Mouse (Mus musculus): ENCODE results near the gene Ints6l. TPM values are rescaled to one million over a fixed set of nuclear protein-coding genes. Genes with fewer than 3 reads are reported as not detected.

Gene Ints6l
- total and polyA plus RNA-seq, 3 experiments, result 9.8 to 124 (median 56.1) TPM

DNA sequence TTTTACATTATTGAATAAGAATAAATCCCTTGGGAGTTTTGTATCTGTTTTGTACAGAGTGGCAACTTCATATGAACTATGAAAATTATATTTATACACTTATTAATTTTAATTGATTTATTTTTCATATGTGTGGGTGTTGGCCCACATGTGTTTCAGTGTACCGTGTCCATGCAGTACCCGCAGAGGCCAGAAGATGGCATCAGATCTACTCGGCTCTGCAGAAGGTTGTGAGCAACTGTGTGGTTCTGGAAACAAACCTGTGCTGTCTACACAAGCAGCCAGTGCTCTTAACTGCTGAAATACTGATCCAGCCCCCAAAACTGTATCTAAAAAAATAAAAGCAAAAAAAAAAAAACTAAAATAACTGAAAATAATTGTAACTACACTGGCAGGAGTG lies 76.6 kb downstream of the Ints6l start:
- Histone ChIP-seq H3K36me3 (ENCODE audit: control insufficient read depth in 1 of 2, insufficient read depth in 2 of 2, low read length in 2 of 2) (no peaks in the 10 kb centered on the region), H3K4me3 (ENCODE audit: control insufficient read depth in 1 of 2, insufficient read depth in 1 of 2, low read depth in 2 of 2, low read length in 2 of 2) (no peak overlapping the region), H3K9me3 (replicated peaks; ENCODE audit: insufficient read depth, low read length) (no peaks in the 10 kb centered on the region), H3K79me2 (ENCODE audit: control insufficient read depth, insufficient read depth, low read length, poor library complexity) (no peaks in the 10 kb centered on the region), H3K27me3 (ENCODE audit: control insufficient read depth in 1 of 2, insufficient read depth in 2 of 2, low read length in 2 of 2) (no peaks in the 10 kb centered on the region), H3K4me1 (ENCODE audit: control insufficient read depth in 1 of 2, insufficient read depth in 2 of 2, low read length in 2 of 2) (no peaks in the 10 kb centered on the region), H3K9ac (ENCODE audit: control insufficient read depth, low read depth, low read length, poor library complexity, severe bottlenecking) (no peak overlapping the region), H3K27ac (ENCODE audit: control insufficient read depth, low read depth, low read length) (no peak overlapping the region)
- DNase-seq (ENCODE audit: low read depth, low spot score), result peak; percentile 57
- no peak for TF ChIP-seq POLR2A (IDR thresholded peaks at IDR 0.05; ENCODE audit: control insufficient read depth in 1 of 2, insufficient read depth in 1 of 2, low read depth in 1 of 2, low read length in 2 of 2, poor library complexity in 1 of 2)
- TF ChIP-seq USF2 (IDR thresholded peaks at IDR 0.05; ENCODE audit: borderline replicate concordance in 1 of 2, insufficient read depth in 1 of 2, low read depth in 1 of 2, low read length in 2 of 2), result no peak
- peak; percentile 37; the same call in 1 of the 2 replicates for TF ChIP-seq ZC3H11A (IDR thresholded peaks at IDR 0.05; ENCODE audit: low read depth, low read length)
- TF ChIP-seq RCOR1 (IDR thresholded peaks at IDR 0.05; ENCODE audit: low read depth, low read length), result no peak
- TF ChIP-seq ZMIZ1 (IDR thresholded peaks at IDR 0.05; ENCODE audit: low read depth, low read length), result no peak
- TF ChIP-seq ZKSCAN1 (IDR thresholded peaks at IDR 0.05; ENCODE audit: low read depth, low read length), result no peak
- TF ChIP-seq TAL1 (IDR thresholded peaks at IDR 0.05; ENCODE audit: low read length), result no peak
- TF ChIP-seq KAT2A (conservative IDR thresholded peaks at IDR 0.05; ENCODE audit: low read depth, low read length), result no peak
- no peak for TF ChIP-seq GABPA (IDR thresholded peaks at IDR 0.05; ENCODE audit: low read depth, low read length)
- TF ChIP-seq MXI1 (IDR thresholded peaks at IDR 0.05; ENCODE audit: low read depth, low read length), result no peak
- no peak for TF ChIP-seq GATA1 (IDR thresholded peaks at IDR 0.05; ENCODE audit: low read depth, low read length)
- peak; percentile 58 for TF ChIP-seq RAD21 (IDR thresholded peaks at IDR 0.05; ENCODE audit: low read depth, low read length)
- TF ChIP-seq BHLHE40 (IDR thresholded peaks at IDR 0.05; ENCODE audit: borderline replicate concordance, low read depth, low read length), result no peak
- TF ChIP-seq SMC3 (IDR thresholded peaks at IDR 0.05; ENCODE audit: low read depth, low read length), result peak; percentile 68
- TF ChIP-seq CTCF (IDR thresholded peaks at IDR 0.05 in 2 of 3, conservative IDR thresholded peaks at IDR 0.05 in 1 of 3; ENCODE audit: control insufficient read depth in 1 of 3, insufficient read depth in 1 of 3, low read depth in 2 of 3, low read length in 3 of 3, poor library complexity in 1 of 3, severe bottlenecking in 1 of 3), result peak; percentile 49 to 71 (median 60)
- no peak for TF ChIP-seq MEF2A (IDR thresholded peaks at IDR 0.05; ENCODE audit: extremely low read depth, insufficient replicate concordance, low read depth, low read length, poor library complexity, severe bottlenecking)
- TF ChIP-seq SIN3A (IDR thresholded peaks at IDR 0.05; ENCODE audit: low read length), result no peak
- TF ChIP-seq POLR2AphosphoS5 (IDR thresholded peaks at IDR 0.05; ENCODE audit: borderline replicate concordance, low read depth, low read length), result no peak
- no peak for TF ChIP-seq NELFE (IDR thresholded peaks at IDR 0.05; ENCODE audit: low read depth, low read length)
- no peak for TF ChIP-seq E2F4 (IDR thresholded peaks at IDR 0.05; ENCODE audit: borderline replicate concordance, low read depth, low read length)
- TF ChIP-seq HCFC1 (IDR thresholded peaks at IDR 0.05; ENCODE audit: low read depth, low read length), result no peak
- no peak for TF ChIP-seq ZNF384 (IDR thresholded peaks at IDR 0.05; ENCODE audit: low read depth, low read length)
- no peak for TF ChIP-seq CHD1 (IDR thresholded peaks at IDR 0.05; ENCODE audit: low read depth, low read length)
- no peak for TF ChIP-seq MAX (IDR thresholded peaks at IDR 0.05; ENCODE audit: low read length)
- TF ChIP-seq MYB (IDR thresholded peaks at IDR 0.05; ENCODE audit: low read depth, low read length), result no peak
- TF ChIP-seq NRF1 (IDR thresholded peaks at IDR 0.05; ENCODE audit: insufficient read depth, low read depth, low read length, poor library complexity, severe bottlenecking), result no peak
- no peak for TF ChIP-seq POLR2AphosphoS2 (IDR thresholded peaks at IDR 0.05; ENCODE audit: low read length)
- TF ChIP-seq ETS1 (IDR thresholded peaks at IDR 0.05; ENCODE audit: low read depth, low read length), result no peak
